Mouse (Mus musculus) heart, adult 8-10 months (tissue): ENCODE results near the gene Pmepa1. TPM values are rescaled to one million over a fixed set of nuclear protein-coding genes. Genes with fewer than 3 reads are reported as not detected.

Source experiments
- DNase-seq: peaks from one replicate; pipeline ENCODE4 v3.0.0; 2022; ENCODE audit warnings: low spot score
- total RNA-seq, 4 experiments: library from RNA; stranded (reverse); gene quantifications; 2 replicates each; pipeline ENCODE4 v1.2.4; 2022

Gene Pmepa1
- total RNA-seq, 4 experiments from 2014 or later = 24.5 to 31.5 (median 27.0) TPM

GRCm38 (mm10) chr2:173185282-173185681 lies 91.1 kb downstream of the Pmepa1 start:
- DNase-seq = no peak

- DNase-seq = no peak
These were observed 91.8 kb downstream of the Pmepa1 start for GRCm38 (mm10) chr2:173184475-173185080.

- peak; percentile 51 for DNase-seq
These were observed 92.4 kb downstream of the Pmepa1 start for GRCm38 (mm10) chr2:173183836-173184460.

- no peak for DNase-seq
These were observed 93.0 kb downstream of the Pmepa1 start for GRCm38 (mm10) chr2:173183311-173183710.

GRCm38 (mm10) chr2:173182796-173183195 lies 93.5 kb downstream of the Pmepa1 start:
- DNase-seq = no peak

- DNase-seq = no peak
These were observed 94.4 kb downstream of the Pmepa1 start for GRCm38 (mm10) chr2:173181901-173182300.

- DNase-seq = no peak
These were observed 94.8 kb downstream of the Pmepa1 start for GRCm38 (mm10) chr2:173181486-173181885.

- no peak for DNase-seq
These were observed 95.5 kb downstream of the Pmepa1 start for GRCm38 (mm10) chr2:173180721-173181388.

- DNase-seq = no peak
These were observed 96.3 kb downstream of the Pmepa1 start for GRCm38 (mm10) chr2:173180026-173180425.

GRCm38 (mm10) chr2:173179046-173179445 lies 97.3 kb downstream of the Pmepa1 start:
- no peak for DNase-seq

- DNase-seq = peak; percentile 23
These were observed 98.4 kb downstream of the Pmepa1 start for GRCm38 (mm10) chr2:173177951-173178350.

- no peak for DNase-seq
These were observed 98.9 kb downstream of the Pmepa1 start for GRCm38 (mm10) chr2:173177481-173177880.

- no peak for DNase-seq
These were observed 100.6 kb downstream of the Pmepa1 start for GRCm38 (mm10) chr2:173175703-173176102.

GRCm38 (mm10) chr2:173174569-173174968 lies 101.8 kb downstream of the Pmepa1 start:
- DNase-seq = no peak

Other genes with a start within 250 kb of the Pmepa1 start
- under 1 TPM in 3 of 4 experiments, not detected in 1; 0.11 to 0.47 (median 0.16) TPM for gene Ctcfl, start 157.0 kb downstream of the Pmepa1 start, total RNA-seq
- gene Pck1, start 123.5 kb downstream of the Pmepa1 start, total RNA-seq = 1 to 10 TPM; 3.9 to 5.8 (median 4.8) TPM
- under 1 TPM in 3 of 4 experiments, not detected in 1; 0.31 to 0.52 (median 0.46) TPM for gene Zbp1, start 57.6 kb downstream of the Pmepa1 start, total RNA-seq
- gene 1700021F07Rik, start 246.1 kb upstream of the Pmepa1 start, total RNA-seq = not detected